Mouse (Mus musculus) urinary bladder, postnatal 25 days (tissue): ENCODE data around the gene Ift27.

Source experiments
- DNase-seq: peaks from one replicate; pipeline ENCODE4 v3.0.0; 2022; ENCODE audit warnings: low spot score

Gene Ift27

DNA sequence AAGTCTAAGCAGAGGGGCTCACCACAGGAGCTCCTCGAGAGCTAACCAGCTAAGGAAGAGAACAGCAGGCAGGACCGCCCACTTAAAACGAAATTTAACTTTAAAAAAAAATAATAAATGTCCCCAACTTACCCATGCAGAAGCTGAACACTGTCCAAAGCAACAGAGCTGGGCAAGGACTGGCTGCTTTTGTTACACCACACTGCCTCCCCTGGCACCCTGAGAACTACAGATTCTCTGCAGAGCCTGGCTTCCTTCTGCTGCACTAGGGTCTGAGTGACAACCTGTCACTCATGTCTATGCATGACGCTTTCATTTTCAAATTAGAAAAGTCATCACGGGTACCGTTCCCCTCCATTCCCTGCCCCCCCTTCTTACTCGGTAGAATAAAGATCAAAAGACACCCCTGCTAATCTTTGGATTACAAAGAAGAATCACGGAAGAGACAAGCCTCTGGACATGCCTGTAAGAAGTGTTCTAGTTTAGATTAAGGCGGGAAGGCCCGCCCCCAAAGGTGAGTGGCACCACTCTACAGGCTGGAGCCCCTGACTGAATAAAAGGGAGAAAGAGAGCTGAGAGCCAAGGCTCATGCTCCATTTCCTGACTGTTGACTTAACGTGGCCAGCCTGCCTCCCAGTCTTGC is 1.5 kb downstream of the Ift27 start:
- no peak for DNase-seq

DNA sequence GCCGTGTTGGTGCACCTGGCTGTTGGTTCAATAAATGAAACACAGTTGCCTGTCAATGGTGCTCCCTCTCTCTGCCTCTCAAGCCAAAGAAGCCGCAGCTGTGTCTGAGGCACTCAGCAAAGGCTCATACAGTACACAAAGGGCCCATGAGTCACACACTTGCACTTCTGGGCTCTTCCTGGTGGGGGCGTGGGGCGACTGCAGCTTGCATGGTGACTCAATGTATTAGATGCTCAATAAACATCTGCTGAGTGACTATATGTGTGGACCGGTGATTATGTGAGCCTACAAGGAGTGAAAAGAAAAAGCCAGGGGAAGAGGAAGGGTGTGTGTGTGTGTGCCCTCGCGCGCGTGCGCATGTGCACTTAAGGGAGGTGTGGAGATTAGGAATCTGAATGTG is 2.3 kb downstream of the Ift27 start:
- no peak for DNase-seq

DNA sequence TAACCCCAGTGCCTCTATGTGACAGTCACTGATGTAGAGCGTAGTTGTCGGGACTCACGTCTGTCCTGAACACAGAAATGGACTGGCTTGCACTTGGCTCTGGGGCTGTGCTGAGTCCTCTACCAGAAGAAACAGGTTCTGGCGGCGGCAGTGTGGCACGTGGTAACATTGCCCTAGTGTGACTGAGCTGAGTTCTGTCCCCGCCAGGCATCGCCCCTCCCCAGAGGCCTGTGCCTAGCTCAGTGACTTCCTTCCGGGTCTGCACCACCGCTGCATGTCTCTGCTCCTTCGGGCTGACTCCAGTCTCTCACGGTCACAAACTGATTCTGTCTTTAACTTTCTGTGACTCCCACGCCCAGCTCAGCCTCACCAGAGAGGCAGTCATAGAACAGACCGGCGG is 3.2 kb downstream of the Ift27 start:
- no peak for DNase-seq

DNA sequence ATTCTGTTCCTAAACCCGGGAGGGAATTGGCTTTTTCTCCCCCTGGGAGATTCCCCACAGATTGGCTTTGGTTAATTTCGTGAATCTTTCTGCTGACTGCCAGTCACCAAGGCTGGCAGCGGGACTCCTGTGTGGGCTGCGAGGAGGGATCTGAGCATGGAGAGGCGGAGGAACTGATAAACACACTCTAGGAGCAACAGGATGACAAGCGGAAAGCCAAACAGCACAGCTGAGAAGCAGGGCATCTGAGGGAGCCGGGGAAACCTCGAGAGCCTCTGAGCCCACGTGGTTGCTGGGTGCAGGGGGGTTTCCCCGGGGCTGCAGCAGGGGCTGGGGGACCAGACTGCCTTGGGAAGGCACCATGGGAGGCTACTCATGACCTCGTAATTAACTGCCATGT is 4.3 kb downstream of the Ift27 start:
- DNase-seq: no peak

DNA sequence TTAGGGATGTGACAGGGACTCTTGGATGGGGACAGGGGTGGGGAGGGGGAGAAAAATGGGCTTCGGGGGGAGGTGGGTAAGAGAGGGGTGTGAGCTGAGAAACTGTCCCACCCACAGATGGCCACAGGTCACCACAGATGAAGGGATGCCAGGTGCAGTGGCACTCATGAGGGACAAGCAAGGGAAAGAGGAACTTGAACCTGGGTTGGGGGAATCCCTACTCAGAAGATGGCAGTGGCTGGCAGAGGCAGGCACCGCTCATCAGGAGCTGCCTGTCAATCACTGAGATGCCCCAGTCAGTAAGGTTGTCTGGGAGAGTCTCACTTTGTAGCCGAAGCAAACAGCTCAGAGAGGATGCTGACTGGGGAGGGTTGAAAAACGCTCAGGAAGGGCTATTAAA is 8.6 kb downstream of the Ift27 start:
- no peak for DNase-seq

DNA sequence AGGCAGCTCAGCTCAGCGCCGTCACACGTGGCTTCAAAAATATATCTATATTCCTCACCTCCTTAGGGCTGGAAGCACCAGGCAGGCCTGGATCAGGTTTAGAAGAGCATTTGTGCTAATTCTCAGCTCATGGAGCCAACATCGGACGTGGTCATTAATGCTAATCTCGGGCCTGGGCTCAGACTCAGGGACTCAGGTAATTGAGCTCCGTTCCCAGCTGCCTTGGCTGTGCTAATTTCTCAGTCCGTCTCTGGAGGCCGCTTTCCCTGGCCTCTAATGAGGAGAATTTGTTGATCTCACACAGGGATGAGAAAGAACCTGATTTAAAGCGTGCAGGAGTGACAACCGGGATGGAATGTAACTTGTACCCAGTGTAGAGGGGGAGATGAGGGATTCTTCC is 9.4 kb downstream of the Ift27 start:
- DNase-seq: no peak

DNA sequence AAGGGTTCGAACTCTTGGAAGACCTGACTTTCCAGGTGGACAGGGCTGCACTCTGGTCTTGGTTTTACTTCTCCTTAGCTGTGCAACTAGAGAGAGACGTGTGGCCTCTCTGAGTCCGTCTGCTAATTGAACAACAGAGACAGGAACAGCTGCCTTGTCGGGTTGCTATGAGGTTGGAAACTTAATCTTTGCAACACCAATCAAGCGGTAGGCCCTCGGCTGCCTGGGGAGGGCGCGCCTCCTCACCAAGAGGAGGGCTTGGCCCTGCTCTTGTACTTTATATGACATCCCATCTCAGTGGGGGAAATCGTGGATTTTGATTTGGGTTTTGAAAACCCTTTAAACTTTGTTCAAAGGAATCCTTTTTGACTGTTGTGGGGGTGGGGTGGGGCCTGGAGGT is 12.0 kb downstream of the Ift27 start:
- no peak for DNase-seq

DNA sequence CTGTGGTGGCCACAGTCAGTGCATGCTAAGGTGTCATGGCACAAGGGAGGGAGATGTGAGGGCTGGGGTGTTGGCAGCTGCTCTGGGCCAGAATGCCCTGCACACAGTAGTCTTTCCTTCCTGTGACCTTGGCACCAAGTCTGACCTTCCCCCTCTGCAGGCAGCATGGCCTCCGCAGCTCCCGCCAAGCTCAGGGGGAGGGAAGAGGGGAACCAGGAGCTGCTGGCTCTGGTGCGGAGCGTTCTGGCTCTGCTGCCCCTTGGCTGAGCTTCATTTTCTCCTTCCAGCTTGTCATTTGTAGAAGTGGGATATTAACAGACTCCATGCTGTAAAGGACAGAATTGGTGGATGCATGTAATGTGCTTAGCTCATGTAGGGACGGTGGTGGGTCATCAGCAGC is 15.6 kb downstream of the Ift27 start:
- DNase-seq: no peak

DNA sequence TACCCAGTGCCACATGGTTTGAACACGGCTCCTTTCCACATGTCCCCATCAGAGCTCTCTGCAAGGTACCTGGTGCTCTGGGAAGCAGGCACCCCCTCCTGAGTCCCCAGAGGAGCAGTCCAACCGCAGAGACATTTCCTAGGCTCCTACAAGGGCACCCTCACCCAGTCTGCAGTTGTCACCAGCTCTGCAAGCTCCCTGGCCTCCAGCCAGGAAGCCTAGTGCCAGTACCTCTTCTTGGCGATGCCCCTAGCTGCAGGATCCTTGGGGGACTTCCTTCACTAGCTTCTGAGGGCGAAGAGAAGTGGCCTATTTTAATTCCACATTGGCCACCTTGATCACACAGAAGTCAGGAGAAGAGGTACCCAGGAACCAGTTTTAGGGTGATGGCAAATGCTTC is 16.1 kb downstream of the Ift27 start:
- no peak for DNase-seq

DNA sequence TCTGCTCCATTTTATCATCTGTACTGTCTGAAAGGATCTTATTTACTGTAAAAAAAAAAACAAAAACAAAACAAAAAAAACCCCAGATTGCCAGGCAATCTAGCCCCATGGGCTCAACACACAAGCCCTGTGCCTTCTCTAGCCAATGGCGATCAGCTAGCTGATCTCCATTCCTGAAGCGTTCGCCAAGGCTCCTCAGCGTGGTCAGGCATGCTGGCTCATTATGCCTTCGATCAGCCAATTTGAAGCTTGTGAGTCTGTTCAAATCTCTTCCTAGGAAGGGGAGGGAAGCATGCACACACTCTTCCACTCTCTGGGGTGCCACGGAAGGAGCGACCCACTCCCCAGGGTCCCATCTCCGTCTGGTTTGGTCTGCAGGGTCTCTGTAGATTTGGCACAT is 16.6 kb downstream of the Ift27 start:
- no peak for DNase-seq

DNA sequence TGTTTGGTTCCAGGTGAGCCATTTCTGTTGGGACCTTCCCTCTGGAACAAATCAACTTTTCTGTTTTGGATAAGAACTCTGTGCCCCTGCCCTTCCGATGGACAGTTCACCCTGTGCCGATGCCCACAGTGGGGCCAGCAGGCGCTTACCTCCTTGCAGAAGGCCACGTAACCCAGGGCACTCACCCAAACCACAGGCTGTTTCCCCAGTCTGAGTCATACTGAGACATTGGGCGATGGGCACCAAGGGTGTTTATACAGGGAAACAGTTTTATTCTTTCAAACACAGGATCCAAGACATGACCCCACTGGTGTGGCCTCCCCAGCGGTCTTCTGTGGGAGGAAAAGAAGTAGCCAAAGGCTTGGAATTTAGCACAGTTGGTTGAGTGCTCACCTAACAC is 18.5 kb downstream of the Ift27 start:
- DNase-seq: no peak

DNA sequence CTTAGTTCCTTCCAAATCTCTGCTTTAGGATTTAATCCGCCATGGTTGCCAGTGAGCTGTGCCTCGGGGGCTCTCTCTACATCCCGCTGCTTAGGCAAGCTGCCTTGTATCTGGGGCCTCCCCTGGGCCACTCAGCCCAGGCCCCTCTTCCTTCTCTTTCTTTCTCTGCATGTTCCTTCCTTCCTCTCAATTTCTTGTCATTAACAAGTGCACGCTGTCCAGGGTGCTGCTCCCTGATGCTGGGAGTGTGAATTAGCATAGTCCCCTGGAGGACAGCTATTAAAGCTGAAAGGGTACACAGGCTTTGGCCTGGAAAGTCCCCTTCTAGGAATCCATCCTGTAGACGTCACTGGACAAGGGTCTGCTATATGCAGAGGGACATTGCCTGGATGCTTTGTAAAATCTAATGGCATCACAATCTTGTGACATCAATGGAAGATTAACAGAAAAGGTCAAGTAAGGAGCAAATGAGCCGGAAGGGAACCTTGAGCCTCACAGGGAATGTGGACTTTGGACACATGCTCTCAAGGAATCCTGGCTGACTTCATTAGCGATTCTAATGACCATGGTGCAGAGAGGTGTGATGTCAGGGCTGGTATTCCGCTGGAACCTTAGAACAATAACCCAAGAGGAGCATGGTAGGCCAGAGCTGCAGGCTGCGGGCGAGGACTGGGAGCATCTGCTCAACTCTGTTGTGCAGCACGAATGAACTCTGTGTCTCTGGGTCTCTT is 20.7 kb downstream of the Ift27 start:
- no peak for DNase-seq

DNA sequence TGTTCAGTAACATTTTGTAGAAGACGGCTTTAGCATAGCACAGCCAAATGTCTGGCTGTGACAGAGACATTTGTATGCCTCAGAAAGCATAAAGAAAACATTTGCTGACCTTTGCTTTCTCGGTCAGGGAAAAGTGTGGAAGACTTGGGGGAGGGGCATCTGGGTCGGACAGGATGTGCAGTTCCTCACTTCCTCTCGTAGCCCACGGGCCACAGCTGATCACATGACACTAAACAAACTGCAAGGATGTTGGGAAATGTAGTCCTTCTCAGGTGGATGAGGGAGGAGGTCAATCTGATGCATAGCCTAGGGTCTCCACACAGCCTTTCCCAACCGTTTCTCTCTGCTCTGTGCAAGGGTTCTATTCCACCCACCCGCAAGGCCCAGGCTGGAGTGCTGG is 25.3 kb downstream of the Ift27 start:
- DNase-seq: no peak

DNA sequence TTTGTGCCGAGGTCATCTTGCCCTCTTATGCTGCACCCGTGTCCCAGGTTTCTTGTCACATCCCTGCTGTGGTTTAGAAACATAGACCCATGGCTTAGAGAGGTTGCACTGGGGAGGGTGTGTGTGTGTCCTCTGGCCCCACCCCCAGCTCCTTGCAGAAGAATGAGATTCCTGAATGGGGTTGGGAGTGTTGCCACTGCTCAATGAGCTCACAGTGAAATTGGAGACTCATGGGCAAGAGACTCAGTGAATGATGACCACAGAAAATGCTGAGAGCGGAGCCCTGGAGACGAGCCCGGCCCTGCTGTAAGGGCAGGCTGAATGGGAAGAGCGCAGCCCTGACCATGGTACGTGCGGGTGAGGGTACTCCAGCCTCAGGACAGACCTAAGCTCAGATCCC is 33.7 kb downstream of the Ift27 start:
- no peak for DNase-seq

DNA sequence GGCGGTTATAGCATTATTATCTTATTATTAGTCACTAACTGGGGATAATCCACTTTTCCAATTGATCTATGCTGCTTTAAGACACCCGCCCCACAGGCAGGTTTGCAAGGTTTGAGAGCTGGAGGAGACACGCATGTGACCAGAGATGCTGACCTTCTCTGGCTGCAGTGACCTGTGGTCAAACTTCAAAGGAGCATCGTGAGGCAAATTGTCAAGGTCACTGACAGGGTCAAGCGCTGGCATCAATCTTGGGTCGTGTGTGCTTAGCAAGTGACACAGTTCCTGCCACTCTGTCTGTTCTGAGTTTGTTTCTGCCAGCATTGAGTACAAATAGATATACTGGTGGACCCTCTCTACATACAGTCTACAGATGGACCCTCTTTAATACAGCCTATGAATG is 39.3 kb downstream of the Ift27 start:
- no peak for DNase-seq

DNA sequence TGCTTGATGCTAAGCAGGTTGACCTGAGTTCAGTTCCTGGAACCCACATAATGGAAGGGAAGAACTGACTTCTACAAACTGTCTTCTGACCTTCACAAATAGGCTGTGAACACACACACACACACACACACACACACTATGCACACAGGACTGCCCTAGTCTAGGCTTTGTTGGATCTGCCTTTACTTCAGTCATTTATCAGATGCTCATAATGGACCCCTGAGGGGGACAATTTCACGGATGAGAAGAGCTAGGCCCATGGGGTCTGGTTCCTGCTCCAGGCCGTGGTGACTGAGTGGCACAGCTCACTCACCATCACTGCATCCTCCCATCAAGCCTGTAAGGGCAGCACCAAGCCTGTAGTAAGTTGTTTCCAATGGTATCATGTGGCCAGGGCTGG is 40.5 kb downstream of the Ift27 start:
- DNase-seq: no peak

DNA sequence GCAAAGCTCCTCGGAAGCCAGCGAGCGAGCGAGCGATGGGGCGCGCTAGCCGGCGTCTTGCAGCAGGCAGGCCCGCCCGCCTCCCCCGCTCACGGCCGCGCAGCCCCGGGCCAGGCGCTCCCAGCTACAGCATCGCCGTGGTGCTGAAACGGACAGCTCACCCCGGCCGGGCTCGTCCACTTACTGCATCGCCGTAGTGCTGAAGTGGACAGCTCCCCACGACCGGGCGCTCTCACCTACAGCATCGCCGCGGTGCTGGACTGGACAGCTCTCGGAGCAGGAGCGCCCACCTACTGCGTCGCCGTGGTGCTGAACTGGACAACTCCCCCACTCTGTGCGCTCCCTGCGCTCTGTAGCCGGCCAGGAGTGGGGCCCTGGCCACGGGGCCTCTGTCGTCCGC is 54.2 kb downstream of the Ift27 start, which contains the start of gene Cacng2:
Gene Cacng2 (minus strand): TSS at position 325 of the 400 bp plus-strand sequence.
- peak; percentile 95 for DNase-seq

DNA sequence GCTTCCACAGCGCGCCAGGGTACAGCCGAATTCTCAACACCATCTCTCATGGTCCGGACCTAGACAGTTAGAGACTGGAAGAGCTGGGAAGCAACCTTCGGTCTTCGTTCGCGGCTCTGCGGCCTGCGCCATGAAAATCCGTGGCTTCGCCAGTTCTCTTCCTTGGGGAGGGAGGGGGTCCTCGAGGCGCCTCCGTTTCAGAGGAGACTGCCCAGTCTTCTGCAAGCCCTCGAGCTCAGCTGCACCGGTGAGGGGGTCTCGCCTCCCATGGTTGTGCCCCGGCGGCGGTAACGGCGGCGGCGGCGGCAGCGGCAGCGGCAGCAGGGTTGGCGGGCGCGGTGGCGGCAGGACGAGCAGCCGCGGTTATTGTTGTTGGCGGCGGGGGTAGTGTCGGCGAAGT is 54.7 kb downstream of the Ift27 start:
- DNase-seq: no peak

DNA sequence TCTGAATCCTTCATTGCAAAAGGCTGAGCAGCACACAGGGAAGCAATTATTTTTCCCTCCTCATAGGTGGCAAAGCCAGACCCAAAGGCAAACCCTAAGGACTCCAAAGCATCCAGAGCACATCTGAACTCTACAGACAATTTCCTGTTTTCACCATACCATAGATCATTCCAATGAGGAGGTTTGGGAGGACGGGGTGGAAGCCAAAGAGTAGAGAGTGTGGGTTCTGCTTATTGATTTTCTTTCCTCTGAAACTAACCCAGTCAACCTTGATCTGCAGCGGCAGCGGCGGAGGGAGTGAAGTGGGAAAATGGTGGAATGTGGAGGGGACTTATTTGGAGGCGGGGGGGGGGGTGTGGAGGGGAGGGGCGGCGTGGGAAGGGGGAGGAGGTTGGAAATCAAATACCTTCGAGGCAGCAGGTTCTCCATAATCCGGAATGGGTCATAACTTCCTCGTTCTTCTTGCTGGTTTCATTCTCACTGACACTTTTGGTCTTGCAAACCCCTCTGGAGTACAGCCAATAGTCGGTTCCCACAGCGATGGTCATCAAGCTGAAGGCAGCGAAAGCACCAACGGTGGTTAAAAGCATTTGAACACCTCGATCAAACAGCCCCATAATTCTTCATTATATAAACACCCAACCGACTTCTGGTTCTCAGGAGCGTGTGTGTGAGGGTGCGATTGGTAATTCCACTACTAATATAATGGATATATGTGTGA is 55.5 kb downstream of the Ift27 start:
- DNase-seq: no peak

DNA sequence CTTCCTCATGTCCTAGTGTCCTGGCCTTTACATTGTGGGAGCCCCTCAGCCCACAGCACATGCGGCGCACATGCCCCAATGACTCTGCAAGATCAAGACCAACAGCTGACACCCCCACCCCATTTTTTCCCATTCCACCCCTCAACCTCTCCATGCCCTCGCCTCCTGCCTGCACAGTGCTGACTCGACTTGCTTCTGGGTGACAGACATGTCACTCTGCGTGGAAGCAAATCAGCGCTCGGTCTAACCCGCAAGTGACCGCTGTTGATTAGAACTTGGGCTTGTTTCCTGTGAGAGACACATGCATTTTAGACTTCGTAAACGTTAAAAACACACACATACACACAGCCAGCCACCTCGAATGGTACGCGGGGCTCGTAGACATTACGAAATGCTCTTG is 56.2 kb downstream of the Ift27 start:
- DNase-seq: no peak

DNA sequence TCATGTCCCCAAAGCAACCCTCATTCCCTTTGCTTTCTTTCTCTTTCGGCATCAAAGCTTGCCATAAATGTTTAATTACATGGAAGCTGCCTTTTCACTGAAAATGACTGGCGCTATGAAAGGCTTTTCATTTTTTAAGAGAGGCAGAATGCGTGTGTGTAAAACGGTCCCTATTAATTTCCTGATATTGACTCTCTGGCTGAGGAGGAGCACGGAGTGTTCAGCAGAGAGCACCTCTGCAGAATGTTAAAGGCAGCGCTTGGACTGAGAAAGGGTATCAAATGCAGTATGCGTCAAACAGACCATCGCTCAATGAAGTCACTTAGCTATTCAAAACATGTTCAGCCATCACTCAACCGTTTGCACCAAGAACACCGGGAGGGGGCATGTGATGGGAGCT is 57.0 kb downstream of the Ift27 start:
- DNase-seq: no peak

DNA sequence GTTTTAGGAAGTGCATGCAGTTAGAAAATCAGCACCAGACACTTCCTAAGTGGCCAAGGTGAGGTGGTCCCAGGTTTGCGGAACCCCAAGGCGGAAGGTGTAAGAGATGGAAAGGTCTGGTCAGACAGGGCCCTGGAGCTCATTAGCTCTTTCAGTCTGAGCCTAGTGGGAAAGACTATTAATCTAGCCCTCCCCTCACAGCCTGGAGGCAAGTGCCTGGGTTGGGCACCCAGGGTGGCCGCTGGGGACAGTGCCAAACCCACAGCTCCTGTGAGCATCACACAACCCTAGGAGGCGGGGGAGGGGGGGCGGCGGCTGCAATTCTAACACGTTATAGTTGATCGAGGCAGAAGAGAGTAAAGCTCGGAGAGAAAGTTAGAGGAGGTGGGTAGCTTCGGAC is 57.7 kb downstream of the Ift27 start:
- DNase-seq: no peak
